Mouse (Mus musculus) stomach, embryonic 14.5 days (tissue): ENCODE data around the gene Prpf3. TPM values are rescaled to one million over a fixed set of nuclear protein-coding genes. Genes with fewer than 3 reads are reported as not detected.

Experiments used
- ATAC-seq: fragments of 200-750 bp; cut with Nextera tagmentation; 2 replicates; pipeline ENCODE4 v1.8.0; 2017; ENCODE audit warnings: low read depth, moderate TSS enrichment; ENCODE audit not compliant: insufficient number of reproducible peaks, insufficient read depth, low FRiP score
- H3K27ac ChIP-seq: fragments of 300-500 bp; sonication (generic); 2 replicates; pipeline ENCODE4 v1.5.1; 2014; ENCODE audit warnings: mild to moderate bottlenecking, low read length, moderate library complexity, mixed read lengths
- H3K27me3 ChIP-seq: fragments of 300-500 bp; sonication (generic); 2 replicates; pipeline ENCODE4 v1.6.1; 2014; ENCODE audit warnings: low read length, control low read depth, mixed read lengths; ENCODE audit not compliant: control insufficient read depth, insufficient read depth
- H3K36me3 ChIP-seq: fragments of 300-500 bp; sonication (generic); 2 replicates; pipeline ENCODE4 v1.6.1; 2014; ENCODE audit warnings: mild to moderate bottlenecking, control low read depth, low read length, moderate library complexity, mixed read lengths; ENCODE audit not compliant: control insufficient read depth, insufficient read depth
- H3K4me1 ChIP-seq: fragments of 300-500 bp; sonication (generic); 2 replicates; pipeline ENCODE4 v1.6.1; 2014; ENCODE audit warnings: low read length, control low read depth, mixed read lengths; ENCODE audit not compliant: control insufficient read depth, insufficient read depth
- H3K4me2 ChIP-seq: fragments of 300-500 bp; sonication (generic); replicated peaks from 2 replicates; pipeline ENCODE4 v1.6.1; 2014; ENCODE audit warnings: low read depth, low read length, control low read depth
- H3K4me3 ChIP-seq: fragments of 300-500 bp; sonication (generic); 2 replicates; pipeline ENCODE4 v1.5.1; 2014; ENCODE audit warnings: low read depth, low read length, control low read depth
- H3K9ac ChIP-seq: fragments of 300-500 bp; sonication (generic); replicated peaks from 2 replicates; pipeline ENCODE4 v1.6.1; 2014; ENCODE audit warnings: low read depth, mild to moderate bottlenecking, control low read depth, low read length, moderate library complexity, mixed read lengths
- H3K9me3 ChIP-seq: fragments of 300-500 bp; sonication (generic); 2 replicates; pipeline ENCODE4 v1.6.1; 2016; ENCODE audit warnings: low read depth, low read length, control low read depth; ENCODE audit not compliant: control insufficient read depth
- WGBS: fragments of 180-500 bp; shearing (Covaris S2); extraction: QIAGEN DNeasy Blood & Tissue Kit; methylation state at CpG from one replicate; pipeline ENCODE4 v1.1.7; 2014; 5-methylcytosine and 5-hydroxymethylcytosine counted together
- polyA plus RNA-seq: library from polyadenylated mRNA; unstranded; fragments of >200 nt; fragmentation: Nextera tagmentation; extraction: Ambion mirVana; gene quantifications from 2 replicates; pipeline ENCODE4 v1.2.1, GENCODE M21; 2014

Prpf3 gene
- polyA plus RNA-seq, 1 experiment from 2014 or later: 55.5 TPM

GRCm38 (mm10) chr3:95798756-95799155 lies 56.9 kb downstream of the Prpf3 start:
- H3K36me3 ChIP-seq: no peaks in the 10 kb centered on the region
- WGBS: 91% methylated on average over 4 of the region's 4 CpGs
- H3K9me3 ChIP-seq: no peaks in the 10 kb centered on the region
- H3K9ac ChIP-seq: no peak overlapping the region
- no peak overlapping the region for H3K4me3 ChIP-seq
- no peak for ATAC-seq
- no peak overlapping the region for H3K27ac ChIP-seq
- H3K4me2 ChIP-seq: no peak overlapping the region
- no peaks in the 10 kb centered on the region for H3K27me3 ChIP-seq
- H3K4me1 ChIP-seq: no peaks in the 10 kb centered on the region

- Histone ChIP-seq H3K4me3 (no peak overlapping the region), H3K27me3 (no peaks in the 10 kb centered on the region), H3K9me3 (no peaks in the 10 kb centered on the region), H3K36me3 (peaks cover 1% of the 10 kb centered on the region; the same call in 1 of the 2 replicates), H3K9ac (no peak overlapping the region), H3K27ac (no peak overlapping the region), H3K4me1 (no peaks in the 10 kb centered on the region), H3K4me2 (no peak overlapping the region)
- WGBS: 66% methylated on average over 1 of the region's 1 CpGs
- ATAC-seq: no peak
Measured at GRCm38 (mm10) chr3:95794299-95794698, 61.4 kb downstream of the Prpf3 start.

GRCm38 (mm10) chr3:95793662-95794061 lies 62.0 kb downstream of the Prpf3 start:
- no peaks in the 10 kb centered on the region for H3K9me3 ChIP-seq
- no peak for ATAC-seq
- H3K4me3 ChIP-seq: no peak overlapping the region
- no peaks in the 10 kb centered on the region for H3K4me1 ChIP-seq
- no peak overlapping the region for H3K9ac ChIP-seq
- 64% methylated on average over 2 of the region's 2 CpGs for WGBS
- peaks cover 5% of the 10 kb centered on the region; the same call in 1 of the 2 replicates for H3K36me3 ChIP-seq
- no peaks in the 10 kb centered on the region for H3K27me3 ChIP-seq
- no peak overlapping the region for H3K27ac ChIP-seq
- no peak overlapping the region for H3K4me2 ChIP-seq

GRCm38 (mm10) chr3:95785501-95785900 lies 70.2 kb downstream of the Prpf3 start:
- H3K27me3 ChIP-seq: no peaks in the 10 kb centered on the region
- no peak for ATAC-seq
- no peak overlapping the region for H3K4me2 ChIP-seq
- no peak overlapping the region for H3K4me3 ChIP-seq
- 90% methylated on average over 4 of the region's 4 CpGs for WGBS
- peaks cover 53% of the 10 kb centered on the region for H3K36me3 ChIP-seq
- H3K27ac ChIP-seq: no peak overlapping the region
- no peaks in the 10 kb centered on the region for H3K9me3 ChIP-seq
- H3K4me1 ChIP-seq: no peaks in the 10 kb centered on the region
- no peak overlapping the region for H3K9ac ChIP-seq

Other genes with a start within 250 kb of the Prpf3 start
- 76.3 and 81.3 TPM in 2 replicates for gene Ensa, start 230.9 kb downstream of the Prpf3 start, polyA plus RNA-seq
- 47.0 and 61.2 TPM in 2 replicates for gene Mcl1, start 197.1 kb downstream of the Prpf3 start, polyA plus RNA-seq
- gene Adamtsl4, start 168.0 kb downstream of the Prpf3 start, polyA plus RNA-seq: 3.1 and 5.3 TPM in 2 replicates
- 27.0 and 35.8 TPM in 2 replicates for gene Ecm1, start 116.3 kb downstream of the Prpf3 start, polyA plus RNA-seq
- 46.8 and 47.5 TPM in 2 replicates for gene Tars2, start 95.7 kb downstream of the Prpf3 start, polyA plus RNA-seq
- 24.8 and 24.9 TPM in 2 replicates for gene Rprd2, start 37.0 kb downstream of the Prpf3 start, polyA plus RNA-seq
- gene Mrps21, start 15.6 kb upstream of the Prpf3 start, polyA plus RNA-seq: 339 and 352 TPM in 2 replicates
- 5.3 and 5.6 TPM in 2 replicates for gene Ciart, start 26.4 kb upstream of the Prpf3 start, polyA plus RNA-seq
- 26.7 and 28.0 TPM in 2 replicates for gene BC028528, start 36.1 kb upstream of the Prpf3 start, polyA plus RNA-seq
- 32.7 and 40.2 TPM in 2 replicates for gene Aph1a, start 38.1 kb upstream of the Prpf3 start, polyA plus RNA-seq
- 2.9 and 3.3 TPM in 2 replicates for gene Car14, start 48.8 kb upstream of the Prpf3 start, polyA plus RNA-seq
- gene Anp32e, start 73.4 kb upstream of the Prpf3 start, polyA plus RNA-seq: 54.2 and 61.7 TPM in 2 replicates
- gene Plekho1, start 140.1 kb upstream of the Prpf3 start, polyA plus RNA-seq: 31.3 and 36.3 TPM in 2 replicates
- gene Vps45, start 202.6 kb upstream of the Prpf3 start, polyA plus RNA-seq: 22.5 and 26.8 TPM in 2 replicates
- gene Otud7b, start 248.6 kb upstream of the Prpf3 start, polyA plus RNA-seq: 13.9 and 16.2 TPM in 2 replicates